Mouse (Mus musculus): Measurements from ENCODE around the gene Zfpl1.
"Not testable (repeated sequence)": the region's sequence is repeated elsewhere in the genome, so short reads cannot be mapped to it uniquely, and the experiment has no call there.

Zfpl1 gene

DNA sequence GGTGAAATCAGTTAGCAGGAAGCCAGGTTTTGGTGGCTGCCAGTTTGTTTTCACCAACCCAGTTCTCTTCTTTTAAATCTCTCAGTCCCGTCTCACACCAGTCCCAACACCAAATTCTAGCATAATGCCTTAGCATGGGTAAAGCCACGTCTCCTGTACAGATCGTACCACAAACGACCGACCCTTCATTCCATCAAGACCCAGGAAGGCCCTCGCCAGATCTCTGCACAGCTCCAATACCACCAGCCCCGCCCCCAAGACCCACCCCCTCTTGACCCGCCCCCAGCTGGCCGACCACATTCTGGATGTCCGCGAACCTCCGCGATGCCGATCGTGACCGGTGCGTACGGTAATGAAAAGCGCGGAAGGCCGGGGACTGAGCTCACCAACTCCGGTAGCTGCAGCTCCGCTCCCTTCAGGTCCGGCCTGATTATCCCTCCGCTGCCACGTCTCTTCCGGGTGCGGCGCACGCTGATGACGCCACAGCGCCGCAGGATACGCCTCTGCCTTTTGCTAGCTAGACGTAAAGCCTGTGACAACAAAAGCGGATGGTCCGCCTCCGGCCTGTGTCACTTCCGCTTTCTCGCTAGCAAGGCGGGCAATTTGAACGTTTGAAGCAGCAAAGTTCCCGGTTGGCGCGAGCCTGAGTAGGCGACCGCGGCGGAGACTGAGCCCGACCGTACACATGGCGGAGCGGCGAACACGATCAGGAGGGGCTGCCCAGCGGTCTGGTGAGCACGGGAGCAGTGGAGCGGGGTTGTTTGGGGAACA lies at the start of gene Zfpl1, which contains the start of gene Cdca5:
Gene Zfpl1 (minus strand): TSS at position 479 of the 771 bp plus-strand sequence.
Gene Cdca5 (plus strand): TSS at position 506 of the 771 bp plus-strand sequence.
- in situ Hi-C loops (cut with MboI, MseI): loop anchor here (10.0 kb wide), 1 partner anchor 1130 kb away; the partner anchor contains the start of gene Cox8a

- in situ Hi-C loops (cut with MboI, MseI): not testable (repeated sequence)
These were observed 48.4 kb upstream of the Zfpl1 start for GRCm38 (mm10) chr19:6133197-6133596.

DNA sequence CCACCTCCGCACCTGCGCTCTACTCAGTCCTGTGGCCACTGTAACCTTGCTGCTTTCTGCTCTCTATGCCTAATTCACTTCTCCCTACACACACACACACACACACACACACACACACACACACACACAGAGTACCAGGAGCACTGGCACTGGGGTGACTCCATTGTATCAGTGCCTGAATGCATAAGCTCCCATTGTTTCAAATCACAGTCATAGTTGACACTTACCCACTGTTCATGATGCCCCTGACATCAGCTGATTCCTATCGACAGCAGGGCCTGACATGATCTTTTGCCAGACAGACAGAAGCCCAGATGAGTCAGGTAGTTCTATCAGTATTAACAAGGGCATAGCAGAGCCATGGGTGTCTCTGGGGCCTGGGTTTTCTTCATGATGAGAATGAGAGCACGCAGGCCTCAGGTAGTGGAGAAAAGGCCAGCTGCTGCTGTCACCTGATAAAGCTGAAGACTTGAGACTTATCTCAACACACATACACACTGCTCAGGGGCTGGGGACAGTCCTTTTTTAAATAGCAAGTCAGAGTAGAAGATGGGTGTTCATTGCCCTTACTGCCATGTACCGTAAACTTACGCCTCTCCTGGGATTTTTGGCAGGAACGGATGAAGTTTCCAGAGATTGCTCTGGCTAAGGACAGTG lies 47.5 kb upstream of the Zfpl1 start:
- in situ Hi-C loops (cut with MboI, MseI): no loop called here

GRCm38 (mm10) chr19:6130414-6131128 lies 45.8 kb upstream of the Zfpl1 start:
- in situ Hi-C loops (cut with MboI, MseI): not testable (repeated sequence)

- in situ Hi-C loops (cut with MboI, MseI): no loop called here
These were observed 43.1 kb upstream of the Zfpl1 start, which contains the start of gene Snx15 for GRCm38 (mm10) chr19:6127760-6128341. TSS of gene Snx15 (minus strand) at chr19:6128304.

DNA sequence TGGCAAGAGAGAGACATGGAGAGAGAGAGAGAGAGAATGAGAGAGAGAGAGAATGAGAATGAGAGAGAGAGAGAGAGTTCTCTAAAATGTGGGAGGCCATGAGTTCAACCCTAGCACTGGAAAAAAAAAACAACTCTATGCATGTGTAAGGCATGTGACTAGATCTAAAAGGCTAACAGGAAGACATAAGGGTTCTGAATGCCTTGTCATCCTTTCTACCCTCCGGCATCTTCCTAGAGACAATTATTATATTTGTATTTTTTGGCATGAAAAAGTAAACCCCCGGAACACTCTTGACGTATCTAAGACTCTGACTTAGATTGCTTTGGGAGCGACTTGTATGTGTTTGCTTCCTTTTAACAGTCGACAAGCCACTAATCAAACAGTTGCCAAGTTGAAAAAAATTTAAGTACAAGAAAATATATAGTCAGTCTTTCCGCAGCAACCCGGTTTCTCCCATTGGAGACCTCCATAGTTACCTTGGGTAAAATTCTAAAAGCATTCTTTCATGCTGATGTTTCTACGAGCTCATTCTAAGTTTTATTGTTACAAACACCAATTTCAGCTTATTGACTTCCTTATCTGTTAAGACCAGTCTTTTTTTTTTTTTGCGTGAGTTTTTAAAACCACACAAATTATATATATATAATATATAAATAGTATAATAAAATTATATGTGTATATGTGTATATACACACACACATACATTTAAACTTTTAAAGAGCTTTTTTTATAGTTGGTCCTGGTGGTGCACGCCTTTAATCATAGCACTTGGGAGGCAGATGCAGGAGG lies 42.2 kb upstream of the Zfpl1 start:
- in situ Hi-C loops (cut with MboI, MseI): no loop called here

GRCm38 (mm10) chr19:6126289-6126688 lies 41.5 kb upstream of the Zfpl1 start:
- in situ Hi-C loops (cut with MboI, MseI): no loop called here

- in situ Hi-C loops (cut with MboI, MseI): loop anchor here (5.0 kb wide), 1 partner anchor 163 kb away; the partner anchor contains the start of gene Pola2
These were observed 40.1 kb upstream of the Zfpl1 start for GRCm38 (mm10) chr19:6124898-6125297.

- in situ Hi-C loops (cut with MboI, MseI): loop anchor here (5.0 kb wide), 1 partner anchor 161 kb away; the partner anchor contains the start of gene Pola2
These were observed 38.6 kb upstream of the Zfpl1 start for GRCm38 (mm10) chr19:6123330-6123729.

DNA sequence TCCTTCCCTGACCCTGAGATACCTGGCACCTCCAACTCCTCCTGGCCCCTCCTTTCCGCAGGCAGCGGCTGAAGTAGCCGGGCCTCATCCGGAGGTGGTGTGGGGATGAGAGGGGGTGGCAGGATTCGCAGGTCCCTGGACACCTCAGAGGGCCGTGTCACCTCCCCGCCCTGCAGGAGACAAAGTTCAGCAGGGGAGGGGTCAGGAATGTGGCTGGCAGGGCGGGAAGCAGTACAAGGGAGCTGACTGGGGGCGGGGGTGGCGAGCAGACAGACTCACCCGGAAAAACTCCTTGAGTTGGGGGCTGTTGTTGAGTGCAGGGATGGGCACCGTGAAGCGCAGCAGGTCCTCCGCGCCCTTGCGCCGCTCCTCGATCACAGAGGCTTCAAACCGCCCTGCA lies 37.0 kb upstream of the Zfpl1 start:
- in situ Hi-C loops (cut with MboI, MseI): loop anchor here (5.0 kb wide), 1 partner anchor 159 kb away; the partner anchor contains the start of gene Pola2

GRCm38 (mm10) chr19:6118677-6119185 lies 34.0 kb upstream of the Zfpl1 start:
- in situ Hi-C loops (cut with MboI, MseI): loop anchor here (5.0 kb wide), 1 partner anchor 61 kb away; the partner anchor contains the start of genes Fau and Mrpl49

GRCm38 (mm10) chr19:6117986-6118676 lies 33.4 kb upstream of the Zfpl1 start, which contains the start of gene Sac3d1:
TSS of gene Sac3d1 (minus strand) at chr19:6118650.
- in situ Hi-C loops (cut with MboI, MseI): loop anchor here (5.0 kb wide), 1 partner anchor 61 kb away; the partner anchor contains the start of genes Fau and Mrpl49

DNA sequence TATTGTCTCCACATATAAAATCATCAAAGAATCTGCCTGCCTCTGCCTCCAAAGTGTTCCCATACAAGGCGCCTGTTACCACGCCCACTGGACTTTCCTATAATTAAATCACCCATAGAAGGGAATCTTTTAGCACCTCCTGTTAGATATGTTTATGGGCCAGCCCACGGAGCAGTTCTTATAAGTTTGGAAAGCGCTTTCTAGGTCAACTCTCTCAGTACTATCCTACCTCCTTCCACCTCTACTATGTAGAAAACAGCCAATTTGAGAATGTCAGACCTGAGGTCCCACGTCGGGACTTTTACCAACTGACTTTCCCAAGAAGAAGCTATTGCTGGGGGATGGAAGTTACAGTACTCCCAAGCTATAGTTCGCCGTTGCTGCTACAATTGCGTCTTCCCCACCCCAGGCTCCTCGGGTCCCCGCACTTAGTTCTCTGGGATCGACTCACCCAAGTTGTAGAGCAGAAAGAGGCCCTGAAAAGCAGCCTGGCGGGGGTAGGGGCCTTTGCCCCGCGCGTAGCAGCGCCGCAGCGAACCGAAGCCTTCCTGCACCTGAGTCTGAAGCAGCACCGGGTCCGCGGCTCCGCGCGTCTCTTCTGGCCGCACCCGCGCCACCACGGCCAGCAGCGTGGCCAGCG lies 32.7 kb upstream of the Zfpl1 start:
- in situ Hi-C loops (cut with MboI, MseI): loop anchor here (5.0 kb wide), 1 partner anchor 60 kb away; the partner anchor contains the start of genes Fau and Mrpl49

DNA sequence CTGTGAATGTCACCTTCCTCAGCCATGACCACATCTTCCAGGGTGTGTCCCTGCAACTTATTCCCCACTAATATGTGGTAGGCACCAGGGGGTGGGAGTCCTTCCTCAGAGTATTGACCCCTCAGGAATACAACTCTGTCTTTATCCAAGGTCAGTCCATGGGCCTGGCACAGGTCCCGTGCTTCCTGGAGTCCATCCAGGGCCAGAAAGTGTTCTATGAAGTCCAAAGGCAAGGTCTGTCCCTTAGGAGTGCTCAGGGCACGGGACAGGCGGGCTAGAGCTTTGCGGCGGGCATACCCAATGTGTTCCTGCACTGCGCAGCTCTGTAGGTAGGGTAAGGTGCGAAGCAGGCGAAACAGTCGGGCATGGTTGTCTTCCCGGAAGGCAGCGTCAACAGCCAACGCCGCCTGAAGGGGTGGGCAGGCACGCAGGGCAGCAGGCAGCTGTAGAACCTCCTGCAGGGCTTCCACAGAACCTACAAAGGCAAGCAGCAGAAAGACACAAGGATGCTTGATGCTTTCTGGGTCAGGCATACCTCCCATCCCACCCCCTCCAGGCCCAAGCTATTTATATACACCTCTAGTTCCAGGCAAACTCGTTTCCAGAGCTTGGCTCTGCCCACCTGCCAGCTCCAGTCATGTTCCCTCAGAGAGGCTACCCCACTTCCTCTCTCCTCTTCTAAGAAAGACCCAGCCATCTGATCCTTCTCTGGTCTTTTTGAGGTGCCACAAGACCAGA lies 31.5 kb upstream of the Zfpl1 start:
- in situ Hi-C loops (cut with MboI, MseI): loop anchor here (5.0 kb wide), 1 partner anchor 59 kb away; the partner anchor contains the start of genes Fau and Mrpl49

DNA sequence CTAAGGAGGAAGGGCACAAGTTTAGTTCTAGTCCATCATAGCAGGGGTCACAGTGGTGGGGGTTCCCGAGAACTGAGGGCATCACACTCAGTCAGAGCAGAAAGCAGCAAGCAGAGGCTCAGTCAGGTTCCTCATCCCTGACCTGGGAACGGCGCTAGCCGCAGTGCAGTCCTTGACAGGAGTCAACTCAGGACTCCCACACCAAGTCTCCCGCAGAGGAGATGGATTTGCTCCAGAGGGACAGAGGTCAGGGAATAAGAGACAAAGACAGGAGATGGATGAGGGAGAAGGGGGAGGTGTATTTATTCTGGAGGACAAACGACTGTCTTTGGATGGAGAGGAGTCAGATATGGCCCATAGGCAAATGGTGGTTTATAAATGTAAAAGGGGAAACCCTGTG lies 28.4 kb upstream of the Zfpl1 start:
- in situ Hi-C loops (cut with MboI, MseI): no loop called here

DNA sequence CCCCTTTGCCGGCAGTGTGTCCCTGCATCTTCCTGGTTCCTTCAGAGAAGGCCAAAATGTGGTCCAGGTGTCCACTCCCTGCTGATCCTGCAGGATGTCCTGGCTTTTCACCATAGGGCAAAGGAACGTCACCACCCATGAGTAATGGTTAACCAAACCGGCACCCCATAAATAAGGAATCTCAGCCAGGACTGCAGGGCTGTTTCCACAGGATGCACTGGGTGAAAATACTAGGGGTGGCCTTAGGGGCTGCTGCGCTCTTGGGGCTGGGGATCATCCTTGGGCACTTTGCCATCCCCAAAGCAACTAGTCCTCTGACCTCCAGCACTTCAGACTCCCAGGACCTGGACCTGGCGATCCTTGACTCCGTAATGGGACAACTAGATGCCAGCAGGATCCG lies 20.8 kb upstream of the Zfpl1 start, which contains the start of gene Naaladl1:
Gene Naaladl1 (plus strand): TSS at position 197 of the 400 bp plus-strand sequence.
- in situ Hi-C loops (cut with MboI, MseI): no loop called here

- in situ Hi-C loops (cut with MboI, MseI): no loop called here
These were observed 19.7 kb upstream of the Zfpl1 start for GRCm38 (mm10) chr19:6104476-6104875.
